Mouse (Mus musculus) neural tube, embryonic 14.5 days (tissue): ENCODE measurements at regions not wholly inside any gene's neighbourhood (a gene's known extent, or its start where the extent isn't known, plus 50 kb on each side); places are given as distances from the start of the nearest gene placed in this dataset.

Source experiments
- ATAC-seq: fragments of 200-750 bp; cut with Nextera tagmentation; 2 replicates; pipeline ENCODE4 v1.8.0; 2017; ENCODE audit warnings: low read depth, mild to moderate bottlenecking, moderate TSS enrichment, moderate library complexity
- H3K27ac ChIP-seq: fragments of 300-500 bp; sonication (generic); 2 replicates; pipeline ENCODE4 v1.5.1; 2014; ENCODE audit warnings: low read depth, mild to moderate bottlenecking, control low read depth, low read length, moderate library complexity, mixed read lengths
- H3K27me3 ChIP-seq: fragments of 300-500 bp; sonication (generic); 2 replicates; pipeline ENCODE4 v1.6.1; 2014; ENCODE audit warnings: low read length; ENCODE audit not compliant: control insufficient read depth, insufficient read depth
- H3K36me3 ChIP-seq: fragments of 300-500 bp; sonication (generic); 2 replicates; pipeline ENCODE4 v1.6.1; 2014; ENCODE audit warnings: low read length, mixed read lengths; ENCODE audit not compliant: control insufficient read depth, insufficient read depth
- H3K4me1 ChIP-seq: fragments of 300-500 bp; sonication (generic); 2 replicates; pipeline ENCODE4 v1.6.1; 2014; ENCODE audit warnings: low read length; ENCODE audit not compliant: control insufficient read depth, insufficient read depth
- H3K4me2 ChIP-seq: fragments of 300-500 bp; sonication (generic); 2 replicates; pipeline ENCODE4 v1.6.1; 2014; ENCODE audit warnings: mild to moderate bottlenecking, low read depth, low read length, control low read depth
- H3K4me3 ChIP-seq: fragments of 300-500 bp; sonication (generic); 2 replicates; pipeline ENCODE4 v1.5.1; 2014; ENCODE audit warnings: low read depth, low read length, control low read depth, mixed read lengths
- H3K9ac ChIP-seq: fragments of 300-500 bp; sonication (generic); replicated peaks from 2 replicates; pipeline ENCODE4 v1.6.1; 2014; ENCODE audit warnings: low read depth, mild to moderate bottlenecking, control low read depth, low read length, mixed read lengths
- H3K9me3 ChIP-seq: fragments of 300-500 bp; sonication (generic); 2 replicates; pipeline ENCODE4 v1.6.1; 2016; ENCODE audit warnings: low read length; ENCODE audit not compliant: control insufficient read depth
- whole genome bisulfite sequencing: fragments of 180-500 bp; shearing (Covaris S2); extraction: QIAGEN DNeasy Blood & Tissue Kit; methylation state at CpG from one replicate; pipeline ENCODE4 v1.1.7; 2014; 5-methylcytosine and 5-hydroxymethylcytosine counted together

DNA sequence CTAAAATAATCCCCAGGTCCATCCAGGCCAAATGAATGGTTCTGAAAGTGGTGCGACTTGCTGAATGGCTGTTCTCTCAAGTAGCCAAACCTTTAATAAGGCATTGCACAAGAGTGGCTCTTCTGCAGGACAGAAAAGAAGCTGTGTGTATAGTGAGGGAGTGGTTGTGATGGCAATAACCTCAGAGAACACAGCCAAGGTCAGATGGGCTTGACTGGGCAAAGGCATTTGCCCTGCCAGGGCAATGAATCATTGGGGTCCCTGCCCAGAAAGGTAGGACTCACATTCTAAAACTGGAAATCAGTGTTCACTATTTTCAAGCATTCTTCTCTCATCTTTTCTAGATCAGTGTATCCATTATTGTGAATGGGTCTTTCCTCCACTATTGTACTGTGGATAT lies 295.4 kb upstream of the Usp25 start:
- Histone ChIP-seq H3K9me3 (no peaks in the 10 kb centered on the region), H3K27me3 (no peaks in the 10 kb centered on the region), H3K36me3 (no peaks in the 10 kb centered on the region), H3K9ac (no peak overlapping the region), H3K4me1 (no peaks in the 10 kb centered on the region), H3K4me3 (no peak overlapping the region), H3K4me2 (no peak overlapping the region), H3K27ac (no peak overlapping the region)
- WGBS, result 88% methylated on average over 1 of the region's 1 CpGs
- ATAC-seq, result no peak

DNA sequence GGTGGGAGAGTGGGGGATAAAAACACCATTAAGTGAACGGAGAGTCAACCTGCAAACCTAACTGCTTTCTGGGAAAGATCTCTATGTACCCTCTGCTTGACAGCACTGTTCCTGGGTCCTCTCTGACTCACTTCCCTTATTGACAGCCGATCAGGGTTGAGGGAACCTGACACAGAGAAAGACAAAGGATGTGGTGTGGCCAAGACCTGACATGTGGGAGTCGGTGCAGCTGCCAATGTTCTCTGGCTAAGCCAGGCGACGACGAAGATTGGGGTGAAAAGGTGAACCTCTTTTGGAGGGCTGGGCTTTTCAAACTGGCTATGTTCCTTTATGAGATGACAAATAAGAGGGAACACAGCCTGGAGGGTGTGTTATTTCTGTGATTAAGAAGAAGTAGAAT lies 318.6 kb upstream of the Usp25 start:
- 45% methylated on average over 6 of the region's 6 CpGs for WGBS
- H3K9ac ChIP-seq, result no peak overlapping the region
- H3K9me3 ChIP-seq, result no peaks in the 10 kb centered on the region
- no peak overlapping the region for H3K27ac ChIP-seq
- no peak overlapping the region for H3K4me2 ChIP-seq
- no peak for ATAC-seq
- H3K4me1 ChIP-seq, result no peaks in the 10 kb centered on the region
- H3K36me3 ChIP-seq, result no peaks in the 10 kb centered on the region
- H3K4me3 ChIP-seq, result no peak overlapping the region
- H3K27me3 ChIP-seq, result no peaks in the 10 kb centered on the region

DNA sequence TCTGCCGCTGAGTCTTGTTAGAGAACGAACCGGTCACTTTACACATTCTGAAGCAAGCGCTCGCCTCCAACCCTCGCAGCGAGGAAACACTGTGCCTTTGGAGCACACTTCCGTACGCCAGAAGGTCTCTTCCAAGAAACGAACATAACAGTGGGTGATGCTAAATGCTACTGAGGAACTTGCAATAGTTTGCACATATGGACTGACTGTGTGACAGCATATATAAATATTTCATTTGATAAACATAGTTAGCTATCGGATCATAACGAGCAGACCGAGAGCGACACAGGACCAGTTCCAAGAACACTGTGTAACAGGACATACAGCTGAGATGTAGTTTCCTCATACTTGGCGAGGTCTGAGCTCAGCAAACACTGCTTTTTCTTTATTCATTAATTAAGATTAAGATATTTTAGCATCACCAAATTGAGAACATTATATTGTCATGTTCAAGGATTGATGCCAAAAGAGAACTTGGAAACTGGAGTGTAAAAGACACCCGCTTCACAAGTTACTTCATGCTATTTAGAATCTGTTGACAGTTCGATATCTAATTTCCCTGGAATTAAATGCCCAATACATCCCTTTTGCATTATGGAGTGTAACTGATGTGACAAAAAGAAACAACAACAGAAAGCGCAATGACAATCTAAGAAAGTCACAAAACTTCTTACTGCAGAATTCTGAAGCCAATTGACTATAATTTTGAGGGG lies 314.3 kb upstream of the Nrip1 start:
- Histone ChIP-seq H3K27ac (no peak overlapping the region), H3K27me3 (no peaks in the 10 kb centered on the region), H3K4me1 (no peaks in the 10 kb centered on the region; the same call in 1 of the 2 replicates), H3K9me3 (no peaks in the 10 kb centered on the region), H3K36me3 (no peaks in the 10 kb centered on the region), H3K9ac (no peak overlapping the region), H3K4me3 (no peak overlapping the region), H3K4me2 (no peak overlapping the region)
- 94% methylated on average over 18 of the region's 18 CpGs for WGBS
- no peak for ATAC-seq

DNA sequence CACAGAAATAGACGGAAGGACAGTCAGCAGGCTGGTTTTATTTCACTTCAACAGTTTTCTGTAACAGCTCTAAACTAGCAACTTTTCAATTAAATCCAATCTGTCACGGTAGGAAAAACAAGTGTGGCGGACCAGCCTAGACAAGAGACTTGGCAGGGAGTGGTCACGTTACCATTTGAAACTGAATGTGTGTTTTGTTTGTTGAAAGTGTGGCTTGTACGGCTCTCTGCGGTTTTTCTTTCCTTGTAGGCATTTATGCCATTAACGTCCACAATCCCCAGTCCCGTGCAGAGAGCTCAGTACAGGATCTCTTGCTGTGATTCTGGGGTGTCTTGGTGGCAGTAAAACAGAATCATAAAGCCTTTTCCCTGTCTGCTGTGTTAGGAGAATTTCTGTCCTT lies 311.9 kb upstream of the Nrip1 start:
- Histone ChIP-seq H3K4me3 (no peak overlapping the region), H3K27ac (no peak overlapping the region), H3K36me3 (no peaks in the 10 kb centered on the region), H3K4me2 (no peak overlapping the region), H3K4me1 (no peaks in the 10 kb centered on the region; the same call in 1 of the 2 replicates), H3K9me3 (no peaks in the 10 kb centered on the region), H3K9ac (no peak overlapping the region), H3K27me3 (no peaks in the 10 kb centered on the region)
- 18% methylated on average over 8 of the region's 8 CpGs for WGBS
- peak; percentile 65; the same call in 1 of the 2 replicates for ATAC-seq

DNA sequence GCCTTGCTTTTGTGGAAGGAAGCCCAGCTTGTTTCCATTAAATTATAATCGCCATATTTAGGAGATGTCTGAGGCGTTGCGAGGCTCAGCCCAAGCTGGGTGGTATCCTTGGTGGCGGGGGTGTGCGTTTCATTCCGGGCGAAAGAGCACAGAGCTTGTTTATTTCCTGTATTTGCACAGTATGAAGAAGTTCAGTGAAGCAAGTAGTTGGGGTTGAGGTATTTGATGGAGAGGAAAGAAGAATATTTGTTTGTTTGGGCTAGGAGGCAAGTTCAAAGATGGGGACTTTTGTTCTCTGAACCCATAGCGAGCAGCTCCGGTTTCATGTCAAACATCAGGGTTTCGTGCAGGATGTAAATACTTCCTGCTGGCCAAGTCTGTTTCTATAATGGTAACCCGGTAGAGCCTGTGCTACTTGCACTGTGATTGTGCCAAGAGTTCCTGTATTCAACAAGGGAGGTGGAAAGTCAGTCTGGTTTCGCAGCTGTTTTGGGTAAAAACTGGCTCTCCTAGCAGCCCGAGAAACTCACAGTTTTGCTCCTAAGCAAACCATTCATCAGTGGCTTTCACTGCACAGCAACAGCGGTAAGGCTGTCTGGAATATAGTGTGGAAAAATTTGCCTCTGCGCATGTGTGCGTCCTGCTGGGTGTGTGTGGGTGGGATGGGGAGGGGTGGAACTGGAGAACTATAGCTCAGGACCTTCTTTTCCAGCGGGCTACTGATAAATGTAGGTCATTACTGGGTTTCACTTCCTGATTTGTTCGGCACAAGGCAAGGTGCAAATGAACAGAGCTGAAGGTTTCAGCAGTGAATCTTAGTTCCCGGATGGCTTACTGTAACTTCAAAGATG lies 306.7 kb upstream of the Nrip1 start:
- no peak for ATAC-seq
- H3K27ac ChIP-seq, result no peak overlapping the region
- no peaks in the 10 kb centered on the region for H3K27me3 ChIP-seq
- no peak overlapping the region for H3K9ac ChIP-seq
- WGBS, result 72% methylated on average over 19 of the region's 19 CpGs
- no peak overlapping the region for H3K4me3 ChIP-seq
- no peaks in the 10 kb centered on the region for H3K9me3 ChIP-seq
- no peaks in the 10 kb centered on the region for H3K4me1 ChIP-seq
- no peak overlapping the region; the same call in 1 of the 2 replicates for H3K4me2 ChIP-seq
- no peaks in the 10 kb centered on the region for H3K36me3 ChIP-seq

DNA sequence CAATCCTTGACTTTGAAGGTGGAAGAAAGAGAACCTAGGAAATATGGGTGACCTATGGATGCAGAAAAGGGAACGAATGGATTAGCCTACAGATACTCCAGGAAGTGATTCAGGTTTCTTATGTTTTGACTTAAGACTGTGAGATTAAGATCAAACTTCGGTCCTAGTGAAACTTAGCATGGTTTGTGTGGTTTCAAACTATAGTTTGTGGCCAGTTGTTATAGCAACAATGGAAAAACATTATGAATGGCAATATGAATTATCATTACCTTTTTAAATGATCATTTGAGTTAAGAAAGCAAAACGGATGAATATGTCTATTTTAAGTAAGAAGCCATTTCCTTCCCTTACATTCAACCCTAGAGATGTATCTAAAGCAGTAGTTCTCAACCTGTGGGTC lies 305.3 kb upstream of the Nrip1 start:
- ATAC-seq, result no peak
- no peaks in the 10 kb centered on the region for H3K4me1 ChIP-seq
- no peaks in the 10 kb centered on the region for H3K9me3 ChIP-seq
- no peak overlapping the region for H3K4me3 ChIP-seq
- H3K4me2 ChIP-seq, result no peak overlapping the region
- no peak overlapping the region for H3K9ac ChIP-seq
- H3K27ac ChIP-seq, result no peak overlapping the region
- 86% methylated on average over 3 of the region's 3 CpGs for WGBS
- no peaks in the 10 kb centered on the region for H3K27me3 ChIP-seq
- no peaks in the 10 kb centered on the region for H3K36me3 ChIP-seq

DNA sequence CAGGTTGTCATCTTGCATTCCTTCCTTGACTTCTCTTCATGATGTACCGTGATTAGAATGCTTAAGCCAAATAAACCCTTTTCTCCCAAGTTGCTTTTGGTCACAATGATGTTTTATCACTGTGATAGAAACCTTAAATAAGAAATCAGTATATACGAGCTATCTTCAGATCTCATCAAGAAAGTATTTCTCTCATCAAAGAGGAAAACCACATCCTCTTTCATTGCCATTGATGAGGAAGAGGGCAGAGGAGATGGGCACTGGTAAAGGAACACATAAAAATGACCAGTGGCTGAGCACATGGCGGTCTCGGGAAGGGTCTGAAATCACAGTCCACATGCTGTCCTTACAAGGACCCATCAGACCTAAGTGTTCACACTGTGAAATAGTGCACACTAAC lies 296.2 kb upstream of the Nrip1 start:
- H3K4me1 ChIP-seq, result no peaks in the 10 kb centered on the region
- ATAC-seq, result no peak

DNA sequence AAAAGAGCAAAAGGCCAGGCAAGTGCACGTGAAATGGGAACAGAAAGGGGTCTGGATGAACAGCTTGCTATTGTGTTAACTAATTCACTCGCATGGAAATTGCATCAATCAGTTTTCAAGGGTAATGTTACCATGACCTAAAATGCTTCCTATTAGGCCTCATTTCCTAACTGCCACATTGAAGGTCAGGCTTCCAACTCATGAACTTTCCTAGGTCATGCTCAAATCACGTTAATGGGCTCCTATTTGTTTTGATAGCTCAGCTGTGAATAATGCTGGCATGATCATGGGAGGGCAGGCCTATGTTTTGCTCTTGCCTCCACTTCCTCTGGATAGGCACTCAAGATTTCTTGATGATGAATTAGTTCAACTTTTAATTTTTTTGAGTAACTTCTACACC lies 293.4 kb upstream of the Nrip1 start:
- Histone ChIP-seq H3K4me2 (no peak overlapping the region), H3K9me3 (no peaks in the 10 kb centered on the region)
- WGBS, result 51% methylated on average over 3 of the region's 3 CpGs

More for the DNA sequence above, 296.2 kb upstream of the Nrip1 start:
- Histone ChIP-seq H3K9ac (no peak overlapping the region), H3K9me3 (no peaks in the 10 kb centered on the region), H3K4me3 (no peak overlapping the region), H3K4me2 (no peak overlapping the region), H3K27me3 (no peaks in the 10 kb centered on the region), H3K27ac (no peak overlapping the region), H3K36me3 (no peaks in the 10 kb centered on the region)
- 96% methylated on average over 4 of the region's 4 CpGs for WGBS

DNA sequence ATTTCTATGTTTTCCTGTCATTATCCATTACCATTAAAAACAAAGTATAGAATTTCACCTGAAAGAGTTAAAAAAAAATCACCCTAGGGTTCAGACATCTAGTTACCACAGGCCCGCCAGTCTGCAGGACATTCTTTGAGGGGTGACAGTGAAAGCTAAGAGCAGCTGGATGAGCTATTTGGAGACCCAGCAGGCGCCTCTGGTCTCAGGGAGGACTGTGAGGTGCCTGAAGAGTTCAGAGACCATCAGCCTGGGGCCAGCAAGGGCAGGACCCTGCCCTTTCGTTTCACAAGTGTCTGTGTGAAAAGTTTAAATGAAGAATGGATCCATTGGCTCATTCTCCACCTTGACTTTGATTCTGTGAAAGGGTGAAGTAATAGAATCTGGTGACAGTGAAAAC lies 281.5 kb upstream of the Nrip1 start:
- Histone ChIP-seq H3K27me3 (no peaks in the 10 kb centered on the region), H3K9ac (no peak overlapping the region), H3K4me1 (no peaks in the 10 kb centered on the region), H3K27ac (no peak overlapping the region), H3K36me3 (no peaks in the 10 kb centered on the region), H3K9me3 (no peaks in the 10 kb centered on the region), H3K4me3 (no peak overlapping the region), H3K4me2 (no peak overlapping the region)
- ATAC-seq, result no peak
- 17% methylated on average over 3 of the region's 3 CpGs for WGBS

More for the DNA sequence above, 293.4 kb upstream of the Nrip1 start:
- H3K27me3 ChIP-seq, result no peaks in the 10 kb centered on the region
- H3K9ac ChIP-seq, result no peak overlapping the region
- H3K4me1 ChIP-seq, result no peaks in the 10 kb centered on the region
- H3K4me3 ChIP-seq, result no peak overlapping the region
- no peak for ATAC-seq
- H3K36me3 ChIP-seq, result no peaks in the 10 kb centered on the region
- no peak overlapping the region for H3K27ac ChIP-seq
